Mouse (Mus musculus) E14TG2a.4 (cell line): ENCODE measurements at regions not wholly inside any gene's neighbourhood (a gene's known extent, or its start where the extent isn't known, plus 50 kb on each side); places are given as distances from the start of the nearest gene placed in this dataset.
"Not testable (repeated sequence)": the region's sequence is repeated elsewhere in the genome, so short reads cannot be mapped to it uniquely, and the experiment has no call there.

ENCODE experiments used
- H3K27me3 ChIP-seq: 2 replicates; pipeline ENCODE4 v1.6.1; 2014; ENCODE audit warnings: low read length, control low read depth; ENCODE audit not compliant: insufficient read depth
- H3K36me3 ChIP-seq: 2 replicates; pipeline ENCODE4 v1.6.1; 2014; ENCODE audit warnings: low read length, control low read depth; ENCODE audit not compliant: insufficient read depth
- H3K4me1 ChIP-seq: replicated peaks from 2 replicates; pipeline ENCODE4 v1.6.1; 2014; ENCODE audit warnings: low read depth, low read length, control low read depth
- H3K4me3 ChIP-seq: replicated peaks from 2 replicates; pipeline ENCODE4 v1.5.1; 2014; ENCODE audit warnings: mild to moderate bottlenecking, low read length
- H3K9me3 ChIP-seq: 2 replicates; pipeline ENCODE4 v1.6.1; 2014; ENCODE audit warnings: low read length, control low read depth
- CTCF ChIP-seq: conservative IDR thresholded peaks from 2 replicates; pipeline ENCODE4 v1.5.1; 2014; ENCODE audit warnings: low read length
- NANOG ChIP-seq: IDR thresholded peaks from 2 replicates; pipeline ENCODE4 v1.6.1; 2014; ENCODE audit warnings: borderline replicate concordance, low read length, mixed read lengths
- POU5F1 ChIP-seq: IDR thresholded peaks from 2 replicates; pipeline ENCODE4 v1.6.1; 2014; ENCODE audit warnings: low read length, borderline replicate concordance

DNA sequence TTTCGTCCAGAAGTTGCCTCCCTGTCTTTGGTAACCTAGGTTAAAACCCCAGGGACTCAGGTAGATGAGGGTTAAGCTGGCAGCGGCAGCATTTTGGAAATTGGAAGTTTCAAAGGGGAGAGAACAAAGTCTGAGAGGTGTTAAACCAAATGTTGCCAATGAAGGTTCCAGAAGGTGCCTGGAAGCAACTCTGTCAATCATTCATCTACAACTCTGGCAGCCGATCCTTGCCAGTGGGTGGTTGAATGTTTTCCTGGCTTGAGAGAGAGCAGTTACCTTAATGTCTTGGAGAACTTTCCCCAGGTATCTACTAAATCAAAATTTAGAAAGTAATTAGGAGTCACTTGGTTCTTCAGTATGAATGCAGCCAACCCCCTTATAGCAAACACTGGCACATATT, 628.2 kb upstream of the Map3k7 start:
- TF ChIP-seq NANOG = no peak
- TF ChIP-seq CTCF = no peak
- TF ChIP-seq POU5F1 = no peak
- H3K4me1 ChIP-seq = no peaks in the 10 kb centered on the region
- H3K9me3 ChIP-seq = no peaks in the 10 kb centered on the region
- no peaks in the 10 kb centered on the region for H3K27me3 ChIP-seq
- no peak overlapping the region for H3K4me3 ChIP-seq
- no peaks in the 10 kb centered on the region for H3K36me3 ChIP-seq

DNA sequence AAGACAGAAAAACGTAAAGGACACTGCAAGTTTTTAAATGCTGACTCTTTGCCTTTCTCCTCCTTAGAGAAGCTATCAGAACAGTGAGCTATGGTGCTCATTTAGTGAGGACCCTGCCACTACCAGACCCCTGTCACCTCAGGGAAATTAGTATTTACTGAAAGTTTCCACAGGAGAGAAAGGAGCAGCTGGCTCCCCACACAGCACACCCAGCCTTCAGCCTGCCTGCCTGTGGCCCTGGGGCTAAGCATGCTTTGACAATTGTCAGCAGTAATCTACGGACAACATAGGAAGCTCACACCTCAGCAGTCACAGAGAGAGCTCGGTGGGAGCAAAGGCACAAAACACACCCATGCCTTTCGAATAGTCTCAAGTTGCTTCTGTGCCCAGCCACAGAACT, 625.9 kb upstream of the Map3k7 start:
- Histone ChIP-seq H3K9me3 (no peaks in the 10 kb centered on the region), H3K36me3 (no peaks in the 10 kb centered on the region), H3K27me3 (no peaks in the 10 kb centered on the region), H3K4me3 (no peak overlapping the region), H3K4me1 (no peaks in the 10 kb centered on the region)
- no peak for TF ChIP-seq CTCF
- TF ChIP-seq POU5F1 = no peak
- no peak for TF ChIP-seq NANOG

DNA sequence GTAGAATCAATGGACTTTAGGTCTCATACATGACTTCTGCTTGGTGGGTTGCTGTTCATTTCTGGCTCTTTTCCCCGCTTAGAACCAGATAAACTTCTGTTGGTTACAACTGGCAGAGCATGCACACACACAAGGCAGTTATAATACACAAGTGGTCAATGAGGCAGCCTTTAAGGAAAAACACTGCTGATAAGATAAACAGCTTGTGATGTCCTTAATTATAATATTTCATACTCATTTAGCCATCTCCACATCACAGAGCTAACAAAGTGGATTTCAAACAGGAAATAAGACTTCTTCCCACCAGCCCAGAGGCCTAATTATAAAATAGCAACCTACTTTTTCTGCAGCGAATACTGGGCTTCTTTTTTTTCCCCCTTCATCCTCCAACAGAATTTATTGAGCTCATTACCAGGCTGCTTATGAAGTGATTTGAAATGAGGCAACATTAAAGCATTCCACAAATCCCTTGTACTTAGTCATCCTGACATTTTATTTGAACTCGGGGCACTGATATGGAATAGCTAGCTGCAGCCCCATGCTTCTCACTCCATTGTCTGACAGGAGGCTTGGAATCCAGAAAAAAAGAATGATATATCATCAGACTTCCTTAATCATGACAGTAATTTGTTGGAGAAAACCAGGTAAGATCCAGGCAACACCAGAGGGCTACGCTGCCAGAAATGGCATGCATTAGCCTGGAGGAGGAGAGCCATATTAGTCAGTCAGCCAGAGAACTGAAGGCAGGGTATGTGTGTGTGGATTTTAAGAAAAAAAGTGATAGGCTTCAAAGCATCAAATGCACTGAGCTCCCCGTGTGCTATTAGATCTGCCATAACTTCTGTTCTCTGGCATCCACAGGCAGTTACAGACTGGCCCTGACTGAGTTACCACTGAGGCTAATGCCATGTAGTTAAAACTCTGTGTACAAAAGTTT, 620.3 kb upstream of the Map3k7 start:
- Histone ChIP-seq H3K36me3 (no peaks in the 10 kb centered on the region), H3K9me3 (no peaks in the 10 kb centered on the region), H3K4me1 (no peaks in the 10 kb centered on the region), H3K27me3 (no peaks in the 10 kb centered on the region), H3K4me3 (no peak overlapping the region)
- TF ChIP-seq POU5F1 (no peak), NANOG (no peak), CTCF (no peak)

DNA sequence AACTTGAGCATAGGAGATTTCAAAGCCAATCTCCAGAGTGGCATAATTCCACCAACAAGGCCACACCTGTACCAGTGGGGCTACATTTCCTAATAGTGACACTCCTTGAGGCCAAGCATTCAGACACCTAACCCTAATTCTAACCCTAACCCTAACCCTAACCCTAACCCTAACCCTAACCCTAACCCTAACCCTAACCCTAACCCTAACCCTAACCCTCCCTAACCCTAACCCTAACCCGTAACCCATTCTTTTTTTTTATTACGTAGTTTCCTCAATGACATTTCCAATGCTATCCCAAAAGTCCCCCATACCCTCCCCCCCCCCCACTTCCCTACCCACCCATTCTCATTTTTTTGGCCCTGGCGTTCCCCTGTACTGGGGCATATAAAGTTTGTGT, 609.9 kb upstream of the Map3k7 start:
- not testable (repeated sequence) for H3K36me3 ChIP-seq, H3K9me3 ChIP-seq, H3K4me1 ChIP-seq, H3K27me3 ChIP-seq, H3K4me3 ChIP-seq

DNA sequence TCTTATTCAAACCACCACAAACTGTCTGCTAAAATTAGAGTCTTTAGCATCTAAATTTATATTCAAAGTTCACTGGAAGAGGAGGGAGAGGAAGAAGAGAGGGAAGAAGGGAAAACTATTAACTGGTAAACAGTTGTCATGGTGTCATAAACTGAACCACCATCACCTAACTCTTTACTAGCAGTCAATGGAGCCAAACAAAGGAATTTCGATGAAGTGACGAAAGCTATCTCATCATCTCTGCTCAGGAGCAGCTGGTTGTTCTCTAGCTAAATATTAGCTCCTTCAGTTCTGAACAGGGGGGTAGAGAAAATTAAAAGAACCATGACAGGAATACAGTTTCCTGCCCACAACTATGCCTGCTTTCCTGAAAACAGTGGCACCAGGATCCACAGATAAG, 608.9 kb upstream of the Map3k7 start:
- Histone ChIP-seq H3K9me3 (no peaks in the 10 kb centered on the region), H3K36me3 (no peaks in the 10 kb centered on the region), H3K4me3 (no peak overlapping the region), H3K27me3 (no peaks in the 10 kb centered on the region), H3K4me1 (0 out of 2 replicates have a peak, but pooled peaks cover 4% of the 10 kb centered on the region)
- TF ChIP-seq NANOG (no peak), CTCF (no peak), POU5F1 (no peak)

DNA sequence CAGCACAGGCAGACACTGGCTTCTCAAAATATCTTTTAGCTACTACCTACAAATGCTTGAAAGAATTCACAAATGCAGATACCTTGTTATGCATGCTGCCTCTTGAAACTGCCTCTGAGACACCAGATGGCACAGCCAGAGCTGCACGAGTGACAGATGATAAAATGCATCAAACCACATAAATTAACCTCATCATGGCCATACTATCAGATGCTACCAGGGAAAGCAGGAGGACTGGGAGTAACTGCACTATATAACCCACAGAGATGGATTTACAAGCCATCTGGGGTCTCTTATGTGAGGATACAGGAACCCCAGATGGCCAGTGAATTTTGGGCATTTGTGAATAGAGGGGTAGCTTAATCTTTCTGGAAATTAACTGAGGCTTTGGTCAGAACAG, 597.7 kb upstream of the Map3k7 start:
- Histone ChIP-seq H3K36me3 (no peaks in the 10 kb centered on the region), H3K4me3 (no peak overlapping the region), H3K27me3 (no peaks in the 10 kb centered on the region), H3K9me3 (no peaks in the 10 kb centered on the region), H3K4me1 (peaks cover 8% of the 10 kb centered on the region)
- TF ChIP-seq POU5F1 (no peak), NANOG (no peak), CTCF (no peak)

DNA sequence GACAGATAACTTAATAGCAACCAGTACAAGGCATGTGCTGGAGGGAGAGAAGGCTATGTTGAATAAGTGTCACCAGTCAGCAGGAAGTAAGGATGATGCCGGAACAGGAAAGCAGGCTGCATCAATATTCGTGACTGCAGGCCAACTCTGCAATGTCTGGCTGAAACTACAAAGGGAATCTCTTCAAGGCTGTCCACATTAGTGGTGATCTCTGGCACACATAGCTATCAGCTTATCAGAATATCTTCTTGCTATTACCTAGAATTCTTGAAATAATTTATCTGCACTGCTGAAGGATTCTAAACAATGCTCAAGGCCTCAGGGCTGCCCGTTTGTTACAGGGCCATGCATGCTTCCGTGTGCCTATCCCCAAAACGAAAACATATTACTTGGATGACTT, 596.9 kb upstream of the Map3k7 start:
- Histone ChIP-seq H3K9me3 (no peaks in the 10 kb centered on the region), H3K4me1 (peaks cover 8% of the 10 kb centered on the region), H3K27me3 (no peaks in the 10 kb centered on the region), H3K36me3 (no peaks in the 10 kb centered on the region), H3K4me3 (no peak overlapping the region)
- TF ChIP-seq NANOG = no peak
- no peak for TF ChIP-seq CTCF
- no peak for TF ChIP-seq POU5F1

DNA sequence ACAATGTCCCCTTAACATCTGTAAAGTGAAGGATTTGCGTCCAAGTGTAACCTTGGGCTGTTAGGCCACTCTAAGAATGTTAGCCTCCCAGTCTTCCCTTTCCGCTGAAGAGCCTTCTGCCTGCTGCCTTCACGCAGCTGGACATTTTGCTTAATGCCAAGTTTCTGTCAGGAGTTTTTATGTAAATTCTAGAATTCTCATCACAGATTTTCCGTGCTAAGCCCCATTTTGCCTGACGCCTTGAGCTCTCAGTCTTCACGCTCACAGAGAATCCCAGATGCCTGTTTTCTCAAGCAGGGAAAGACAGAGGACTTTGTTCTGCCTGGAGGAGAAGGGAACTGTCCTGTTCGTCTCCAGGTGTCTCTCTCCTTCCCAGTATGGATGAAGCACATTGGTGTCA, 593.8 kb upstream of the Map3k7 start:
- H3K36me3 ChIP-seq = no peaks in the 10 kb centered on the region
- TF ChIP-seq POU5F1 (no peak), CTCF (no peak), NANOG (no peak)

DNA sequence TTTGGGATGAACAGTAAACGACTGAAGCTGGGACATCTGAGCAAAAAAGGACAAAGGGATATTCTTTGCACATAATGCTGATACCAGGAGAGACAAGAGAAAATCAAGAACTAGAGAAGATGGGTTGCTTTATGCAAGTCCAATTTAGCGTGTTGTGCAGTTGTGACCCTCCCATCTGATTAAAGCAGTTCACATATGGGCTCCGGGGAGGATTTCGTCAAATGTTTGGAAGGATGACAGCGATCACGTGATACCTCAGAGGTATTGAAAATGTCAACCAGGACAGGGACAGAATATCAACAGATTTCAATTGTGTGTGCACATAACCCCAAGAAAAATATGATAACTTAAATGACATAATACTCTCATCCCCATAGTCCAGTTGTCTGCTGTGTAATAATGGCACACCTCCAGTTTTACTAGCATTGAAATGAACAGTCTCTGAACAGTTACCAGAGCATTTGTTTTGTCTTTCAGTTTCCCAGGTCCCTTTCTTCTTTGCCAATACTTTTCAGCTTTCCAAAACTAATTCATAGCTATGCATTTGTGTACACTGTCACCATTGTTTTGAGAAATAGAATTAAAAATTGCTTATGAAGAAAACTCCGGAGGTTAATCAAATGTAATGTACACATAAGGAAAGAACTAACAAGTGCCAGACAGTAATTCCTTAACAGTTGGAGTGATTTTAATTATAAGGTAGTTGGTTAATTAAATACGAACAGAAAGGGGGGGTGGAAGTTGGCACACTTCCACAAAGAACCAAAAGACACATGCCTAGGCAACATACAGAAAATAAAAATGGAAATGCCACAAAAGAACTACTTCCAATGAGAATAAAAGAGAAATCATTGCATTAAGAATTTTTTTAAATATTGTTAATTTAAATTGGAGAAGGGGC, 582.6 kb upstream of the Map3k7 start:
- Histone ChIP-seq H3K36me3 (no peaks in the 10 kb centered on the region), H3K9me3 (no peaks in the 10 kb centered on the region)

More for the DNA sequence above, 593.8 kb upstream of the Map3k7 start:
- H3K9me3 ChIP-seq = 0 out of 2 replicates have a peak, but pooled peaks cover 4% of the 10 kb centered on the region
- no peaks in the 10 kb centered on the region for H3K4me1 ChIP-seq
- H3K4me3 ChIP-seq = no peak overlapping the region
- H3K27me3 ChIP-seq = no peaks in the 10 kb centered on the region

More for the DNA sequence above, 582.6 kb upstream of the Map3k7 start:
- Histone ChIP-seq H3K4me1 (no peaks in the 10 kb centered on the region), H3K4me3 (no peak overlapping the region), H3K27me3 (no peaks in the 10 kb centered on the region)
- no peak for TF ChIP-seq POU5F1
- no peak for TF ChIP-seq CTCF
- TF ChIP-seq NANOG = no peak
